Mouse (Mus musculus) cortical plate, adult 2 months (tissue): Measurements from ENCODE around the gene Wiz. TPM values are rescaled to one million over a fixed set of nuclear protein-coding genes. Genes with fewer than 3 reads are reported as not detected.

Experiments
- H3K27ac ChIP-seq: fragments of 200-500 bp; 2 replicates; pipeline ENCODE4 v1.5.1; 2012; ENCODE audit warnings: low read length, control low read depth, inconsistent platforms; ENCODE audit not compliant: insufficient read depth
- H3K4me1 ChIP-seq: fragments of 200-500 bp; 2 replicates; pipeline ENCODE4 v1.6.1; 2011; ENCODE audit warnings: low read length; ENCODE audit not compliant: control insufficient read depth, insufficient read depth
- H3K4me3 ChIP-seq: fragments of 200-500 bp; 2 replicates; pipeline ENCODE4 v1.5.1; 2011; ENCODE audit warnings: mild to moderate bottlenecking, low read length, control low read depth; ENCODE audit not compliant: insufficient read depth
- CTCF ChIP-seq: fragments of 200-500 bp; IDR thresholded peaks from 2 replicates; pipeline ENCODE4 v1.5.1; 2011; ENCODE audit warnings: mild to moderate bottlenecking, control low read depth, low read length; ENCODE audit not compliant: insufficient read depth; ENCODE audit errors: extremely low read depth
- POLR2A ChIP-seq: fragments of 200-500 bp; IDR thresholded peaks from 2 replicates; pipeline ENCODE4 v1.6.1; 2011; ENCODE audit warnings: mild to moderate bottlenecking, low read length, control low read depth; ENCODE audit not compliant: insufficient read depth; ENCODE audit errors: extremely low read depth
- polyA plus RNA-seq: library from polyadenylated mRNA; depleted of rRNA; stranded (reverse); fragments of >200 nt; gene quantifications from 2 replicates; pipeline ENCODE4 v1.2.3, GENCODE M21; 2012

The Wiz gene
- polyA plus RNA-seq, 1 experiment: 36.9 TPM

- Histone ChIP-seq H3K27ac (no peak overlapping the region), H3K4me3 (no peak overlapping the region), H3K4me1 (no peaks in the 10 kb centered on the region)
- TF ChIP-seq POLR2A (no peak), CTCF (no peak)
Observed at GRCm38 (mm10) chr17:32411898-32412297, 22.7 kb upstream of the Wiz start.

GRCm38 (mm10) chr17:32403417-32403816 is 14.2 kb upstream of the Wiz start, which contains the start of gene Rasal3:
Gene Rasal3 (minus strand): TSS chr17:32403583.
- no peak for TF ChIP-seq CTCF
- TF ChIP-seq POLR2A: no peak
- Histone ChIP-seq H3K4me1 (no peaks in the 10 kb centered on the region), H3K27ac (peak within 1 kb of the TSS; percentile 35; the same call in 1 of the 2 replicates), H3K4me3 (0 out of 2 replicates have a peak within 1 kb of the TSS, but pooled peaks have one; percentile 10)

GRCm38 (mm10) chr17:32402779-32403157 is 13.5 kb upstream of the Wiz start:
- H3K4me1 ChIP-seq: no peaks in the 10 kb centered on the region
- no peak for TF ChIP-seq CTCF
- TF ChIP-seq POLR2A: no peak
- 0 out of 2 replicates have a peak overlapping the region, but pooled peaks have one; percentile 10 for H3K4me3 ChIP-seq
- peak overlapping the region; percentile 35; the same call in 1 of the 2 replicates for H3K27ac ChIP-seq

- Histone ChIP-seq H3K27ac (no peak overlapping the region), H3K4me3 (no peak overlapping the region), H3K4me1 (no peaks in the 10 kb centered on the region)
- no peak for TF ChIP-seq CTCF
- no peak for TF ChIP-seq POLR2A
Observed at GRCm38 (mm10) chr17:32402011-32402778, 13.0 kb upstream of the Wiz start.

- Histone ChIP-seq H3K27ac (no peak overlapping the region), H3K4me3 (no peak overlapping the region), H3K4me1 (no peaks in the 10 kb centered on the region)
- TF ChIP-seq CTCF (no peak), POLR2A (no peak)
Observed at GRCm38 (mm10) chr17:32396266-32396665, 7.0 kb upstream of the Wiz start.

- H3K4me1 ChIP-seq: no peaks in the 10 kb centered on the region
- no peak overlapping the region for H3K27ac ChIP-seq
- H3K4me3 ChIP-seq: no peak overlapping the region
- TF ChIP-seq POLR2A (no peak), CTCF (no peak)
Observed at GRCm38 (mm10) chr17:32393944-32394343, 4.7 kb upstream of the Wiz start.

GRCm38 (mm10) chr17:32388370-32389100 is 704 bp downstream of the Wiz start:
- Histone ChIP-seq H3K4me1 (no peaks in the 10 kb centered on the region), H3K4me3 (peak overlapping the region; percentile 89), H3K27ac (peak overlapping the region; percentile 60)
- TF ChIP-seq POLR2A: no peak
- TF ChIP-seq CTCF: no peak

- TF ChIP-seq CTCF: no peak
- TF ChIP-seq POLR2A: no peak
- Histone ChIP-seq H3K4me1 (no peaks in the 10 kb centered on the region), H3K4me3 (peak overlapping the region; percentile 89), H3K27ac (no peak overlapping the region)
Observed at GRCm38 (mm10) chr17:32387986-32388369, 1.3 kb downstream of the Wiz start.

- H3K4me1 ChIP-seq: no peaks in the 10 kb centered on the region
- H3K27ac ChIP-seq: no peak overlapping the region
- no peak for TF ChIP-seq POLR2A
- TF ChIP-seq CTCF: peak; percentile 73
- no peak overlapping the region for H3K4me3 ChIP-seq
Observed at GRCm38 (mm10) chr17:32386659-32387432, 2.4 kb downstream of the Wiz start.
